In the genomic region with DNA sequence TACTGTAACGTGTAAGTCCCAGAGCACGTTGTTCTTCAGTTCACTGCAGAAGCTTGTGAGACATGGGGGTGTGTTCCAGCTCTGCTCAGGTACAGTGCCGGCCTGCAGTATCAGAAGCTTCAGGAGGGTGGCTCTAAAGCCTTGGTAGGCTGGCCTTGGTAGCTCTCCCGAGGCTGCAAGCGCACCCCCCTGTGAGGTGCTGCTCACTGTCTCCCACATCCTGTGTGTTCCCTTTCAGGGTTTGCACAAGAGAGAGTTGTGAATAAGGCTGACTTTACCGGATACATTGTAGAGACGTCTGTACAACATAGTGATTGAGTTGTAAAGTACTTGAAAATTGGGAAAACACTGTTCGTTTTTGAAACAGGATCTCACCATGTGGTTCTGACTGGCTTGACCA, we compare ENCODE assay signal across 11 mouse cellular contexts.
DNase-seq lines count a peak whose midpoint lies in the region; ATAC-seq and TF ChIP-seq lines count a peak whose summit lies in the region.
"Had no signal": no experiment of that assay in that cellular context is flagged by ENCODE, and none has a peak within 500 bp of the region (broad histone marks: within the 10 kb centered on the region; RNA-seq: fewer than 3 reads in every experiment).

No protein-coding gene starts in this region.

- peaks cover 20% of the 10 kb centered on the region; the same call in 1 of the 2 replicates for H3K4me1 ChIP-seq in small intestine, adult 2 months (ENCODE audit: control insufficient read depth, insufficient read depth, insufficient read length, low read length)
- H3K4me1 ChIP-seq in hindbrain, embryonic 16.5 days (ENCODE audit: control insufficient read depth, insufficient read depth, low read depth, low read length): no peaks in the 10 kb centered on the region; the same call in 1 of the 2 replicates

- no peak for TF ChIP-seq POLR2A in small intestine, adult 2 months (IDR thresholded peaks at IDR 0.05; ENCODE audit: low read depth, low read length)

- no peak overlapping the region for H3K4me3 ChIP-seq in small intestine, adult 2 months (ENCODE audit: low read depth, low read length)
- H3K4me3 ChIP-seq in hindbrain, embryonic 16.5 days (ENCODE audit: low read length): no peak overlapping the region
- H3K4me3 ChIP-seq: erythroblast, embryonic 14.5 days; stomach, embryonic 15.5 days had no signal

- H3K36me3 ChIP-seq in small intestine, adult 2 months (ENCODE audit: control insufficient read depth, insufficient read depth, low read length): peaks cover 17% of the 10 kb centered on the region
- H3K36me3 ChIP-seq in hindbrain, embryonic 16.5 days (ENCODE audit: control insufficient read depth, insufficient read depth, low read length): peaks cover 11% of the 10 kb centered on the region

- 45% methylated on average over 8 of the region's 8 CpGs for WGBS in small intestine, adult 2 months
- WGBS in hindbrain, embryonic 16.5 days: 86% methylated on average over 8 of the region's 8 CpGs

- no peak overlapping the region for H3K4me2 ChIP-seq in hindbrain, embryonic 16.5 days (ENCODE audit: low read length)
- H3K4me2 ChIP-seq: lung, embryonic 14.5 days; stomach, embryonic 15.5 days had no signal

- H3K27ac ChIP-seq in small intestine, adult 2 months (ENCODE audit: insufficient read depth, low read depth, low read length): peak overlapping the region; percentile 84
- no peak overlapping the region for H3K27ac ChIP-seq in hindbrain, embryonic 16.5 days (ENCODE audit: low read depth, low read length)

- TF ChIP-seq CTCF in small intestine, adult 2 months (IDR thresholded peaks at IDR 0.05; ENCODE audit: extremely low read depth, insufficient read length, insufficient replicate concordance, low read depth, low read length): no peak

- DNase-seq in heart, adult 11 months: peak; percentile 75
- no peak for DNase-seq in heart, postnatal 4 days
- DNase-seq in CD4-positive helper T cell, adult 2 months (ENCODE audit: low read depth, low spot score): peak; percentile 69
- DNase-seq in right cerebral cortex, postnatal 14 days: no peak
- DNase-seq in spleen, postnatal 4 days (ENCODE audit: low spot score in 2 of 2): no peak
- DNase-seq: lung, embryonic 14.5 days had no signal

- no peak overlapping the region for H3K9ac ChIP-seq in hindbrain, embryonic 16.5 days (ENCODE audit: low read depth, low read length)
- H3K9ac ChIP-seq: lung, embryonic 14.5 days; stomach, embryonic 15.5 days had no signal

- no peaks in the 10 kb centered on the region for H3K27me3 ChIP-seq in small intestine, adult 2 months (ENCODE audit: control insufficient read depth, insufficient read depth, low read length)
- H3K27me3 ChIP-seq in hindbrain, embryonic 16.5 days (replicated peaks; ENCODE audit: control insufficient read depth, insufficient read depth, low read length): no peaks in the 10 kb centered on the region
- H3K27me3 ChIP-seq: stomach, embryonic 15.5 days had no signal

- peak; percentile 82 for ATAC-seq in inflammation-experienced regulatory T-cells, adult 6 months
- ATAC-seq in hindbrain, embryonic 16.5 days: no peak

- no peaks in the 10 kb centered on the region for H3K9me3 ChIP-seq in hindbrain, embryonic 16.5 days (ENCODE audit: control insufficient read depth, low read length)
- H3K9me3 ChIP-seq: stomach, embryonic 15.5 days had no signal

Comparison
In these comparisons a context has a peak if more than half of its experiments do, and no peak if none do; other contexts are left out.
1. DNase-seq: peak in heart, adult 11 months (single experiment) and CD4-positive helper T cell, adult 2 months (single experiment); none in heart, postnatal 4 days (single experiment), right cerebral cortex, postnatal 14 days (single experiment) and spleen, postnatal 4 days (0 of 2).